Mouse (Mus musculus) neural tube, embryonic 12.5 days (tissue): ENCODE measurements around the gene Cdh26. TPM values are rescaled to one million over a fixed set of nuclear protein-coding genes. Genes with fewer than 3 reads are reported as not detected.

Experiments used
- ATAC-seq: fragments of 200-750 bp; cut with Nextera tagmentation; 2 replicates; pipeline ENCODE4 v1.8.0; 2017; ENCODE audit warnings: low read depth, mild to moderate bottlenecking, moderate TSS enrichment, moderate library complexity; ENCODE audit not compliant: low FRiP score
- H3K27ac ChIP-seq: fragments of 300-500 bp; sonication (generic); 2 replicates; pipeline ENCODE4 v1.5.1; 2016
- H3K27me3 ChIP-seq: fragments of 300-500 bp; sonication (generic); replicated peaks from 2 replicates; pipeline ENCODE4 v1.6.1; 2016; ENCODE audit warnings: mild to moderate bottlenecking
- H3K36me3 ChIP-seq: fragments of 300-500 bp; sonication (generic); 2 replicates; pipeline ENCODE4 v1.6.1; 2016; ENCODE audit warnings: mild to moderate bottlenecking
- H3K4me1 ChIP-seq: fragments of 300-500 bp; sonication (generic); 2 replicates; pipeline ENCODE4 v1.6.1; 2016
- H3K4me2 ChIP-seq: fragments of 300-500 bp; sonication (generic); replicated peaks from 2 replicates; pipeline ENCODE4 v1.6.1; 2016; ENCODE audit warnings: mild to moderate bottlenecking
- H3K4me3 ChIP-seq: fragments of 300-500 bp; sonication (generic); 2 replicates; pipeline ENCODE4 v1.5.1; 2016
- H3K9ac ChIP-seq: fragments of 300-500 bp; sonication (generic); 2 replicates; pipeline ENCODE4 v1.6.1; 2016; ENCODE audit warnings: mild to moderate bottlenecking
- H3K9me3 ChIP-seq: fragments of 300-500 bp; sonication (generic); 2 replicates; pipeline ENCODE4 v1.6.1; 2016; ENCODE audit warnings: mild to moderate bottlenecking
- WGBS: fragments of 180-500 bp; shearing (Covaris S2); methylation state at CpG from one replicate; pipeline ENCODE4 v1.1.7; 2016; 5-methylcytosine and 5-hydroxymethylcytosine counted together
- polyA plus RNA-seq: library from polyadenylated mRNA; unstranded; fragments of >200 nt; fragmentation: Nextera tagmentation; extraction: Ambion mirVana; gene quantifications from 2 replicates; pipeline ENCODE4 v1.2.1, GENCODE M21; 2016

Gene Cdh26
- polyA plus RNA-seq, 1 experiment from 2014 or later: 0.25 TPM

DNA sequence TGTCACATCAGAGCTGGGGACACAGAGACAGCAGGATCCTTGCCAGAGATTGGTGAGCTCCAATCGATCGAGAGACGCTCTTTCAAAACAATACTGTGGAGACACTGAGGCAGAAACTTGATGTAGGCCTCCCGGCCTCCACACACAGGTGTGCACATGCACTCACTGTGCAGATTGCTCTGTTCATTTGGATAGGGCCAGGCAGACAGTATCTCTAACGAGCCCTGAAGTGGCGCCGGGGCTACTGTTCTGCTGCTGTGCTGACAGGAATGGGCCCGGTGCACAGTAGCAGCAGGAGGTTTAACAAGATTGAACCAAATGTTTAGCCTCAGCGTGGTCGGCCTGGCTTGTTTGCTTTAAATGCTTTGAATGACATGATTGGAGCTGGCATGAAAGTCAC is 20.6 kb downstream of the Cdh26 start:
- Histone ChIP-seq H3K27me3 (no peaks in the 10 kb centered on the region), H3K9me3 (no peaks in the 10 kb centered on the region), H3K27ac (no peak overlapping the region), H3K36me3 (no peaks in the 10 kb centered on the region), H3K4me2 (no peak overlapping the region), H3K4me3 (no peak overlapping the region), H3K9ac (no peak overlapping the region), H3K4me1 (peaks cover 12% of the 10 kb centered on the region)
- ATAC-seq: no peak
- WGBS: 66% methylated on average over 10 of the region's 10 CpGs

DNA sequence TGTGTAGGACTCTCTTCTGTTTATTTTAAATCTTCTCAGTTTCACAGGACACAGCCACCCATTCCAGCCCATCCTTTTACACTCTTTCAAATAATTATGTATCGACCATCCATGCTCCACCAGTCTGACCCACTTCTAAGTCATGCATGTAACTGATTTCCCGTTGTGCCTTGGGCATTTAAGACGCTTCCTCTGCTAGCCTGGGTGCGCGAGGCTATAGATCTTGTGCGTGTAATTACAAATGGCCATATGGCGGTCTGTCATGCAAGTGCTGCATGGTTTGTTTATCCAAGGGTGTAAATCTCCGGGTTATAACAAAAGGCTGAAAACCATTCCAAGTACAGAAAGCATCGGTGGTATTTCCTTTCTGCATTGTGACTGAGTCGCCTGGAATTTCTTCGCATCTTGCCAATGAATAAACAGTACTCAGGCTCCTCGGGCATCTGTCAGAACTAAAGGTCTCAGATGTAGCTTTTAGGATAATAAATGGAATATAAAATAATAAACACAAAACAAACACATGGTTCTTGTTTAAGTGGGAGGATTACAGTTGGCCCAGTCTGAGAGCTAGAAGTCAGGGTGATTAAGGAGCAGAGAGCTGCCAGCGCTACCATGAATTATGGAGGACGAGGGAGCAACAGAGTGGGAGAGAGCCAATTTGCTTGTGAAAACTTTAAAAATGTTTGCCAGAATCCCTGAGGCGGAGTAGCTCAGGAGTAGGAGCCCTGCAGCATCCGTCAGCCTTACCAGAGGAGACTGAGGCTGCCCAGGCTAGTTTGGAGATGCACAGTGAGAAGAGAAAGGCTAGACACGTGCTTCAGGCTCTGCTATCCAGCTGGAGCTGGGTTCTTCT is 24.6 kb downstream of the Cdh26 start:
- Histone ChIP-seq H3K36me3 (no peaks in the 10 kb centered on the region), H3K27me3 (no peaks in the 10 kb centered on the region), H3K4me3 (no peak overlapping the region), H3K27ac (peak overlapping the region; percentile 26; the same call in 1 of the 2 replicates), H3K4me1 (peaks cover 12% of the 10 kb centered on the region), H3K4me2 (peak overlapping the region; percentile 26), H3K9ac (0 out of 2 replicates have a peak overlapping the region, but pooled peaks have one; percentile 18), H3K9me3 (no peaks in the 10 kb centered on the region)
- ATAC-seq: peak; percentile 83
- 15% methylated on average over 17 of the region's 17 CpGs for WGBS

DNA sequence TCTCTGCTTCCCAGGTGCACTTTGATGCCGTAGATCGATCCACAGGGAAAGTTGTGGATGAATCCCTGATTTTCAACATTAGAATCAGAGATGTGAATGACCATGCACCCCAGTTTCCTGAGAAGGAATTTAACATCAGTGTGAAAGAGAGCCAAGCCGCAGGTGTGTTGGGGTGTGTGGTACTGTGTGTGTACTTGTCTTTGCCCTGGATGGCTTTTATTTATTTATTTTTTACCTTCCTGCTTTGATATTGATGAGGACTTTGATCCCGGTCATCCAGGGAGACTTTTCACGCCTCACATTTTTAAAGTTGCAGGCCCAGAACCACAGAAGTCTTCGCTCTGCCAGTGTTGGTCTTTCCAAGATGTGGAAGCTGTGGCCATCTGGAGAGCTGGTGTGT is 27.1 kb downstream of the Cdh26 start:
- Histone ChIP-seq H3K27me3 (no peaks in the 10 kb centered on the region), H3K36me3 (no peaks in the 10 kb centered on the region), H3K4me3 (no peak overlapping the region), H3K9ac (no peak overlapping the region), H3K27ac (no peak overlapping the region), H3K4me1 (peaks cover 12% of the 10 kb centered on the region), H3K4me2 (no peak overlapping the region), H3K9me3 (no peaks in the 10 kb centered on the region)
- ATAC-seq: no peak
- WGBS: 86% methylated on average over 6 of the region's 6 CpGs

GRCm38 (mm10) chr2:178460353-178460752 is 30.0 kb downstream of the Cdh26 start:
- Histone ChIP-seq H3K27ac (no peak overlapping the region), H3K4me3 (no peak overlapping the region), H3K36me3 (no peaks in the 10 kb centered on the region), H3K4me2 (no peak overlapping the region), H3K27me3 (no peaks in the 10 kb centered on the region), H3K9me3 (no peaks in the 10 kb centered on the region), H3K9ac (no peak overlapping the region), H3K4me1 (peaks cover 3% of the 10 kb centered on the region)
- 69% methylated on average over 5 of the region's 5 CpGs for WGBS
- ATAC-seq: no peak

GRCm38 (mm10) chr2:178471546-178472480 is 41.5 kb downstream of the Cdh26 start:
- 83% methylated on average over 17 of the region's 17 CpGs for WGBS
- Histone ChIP-seq H3K27me3 (no peaks in the 10 kb centered on the region), H3K36me3 (no peaks in the 10 kb centered on the region), H3K4me3 (no peak overlapping the region), H3K9ac (no peak overlapping the region), H3K4me2 (no peak overlapping the region), H3K27ac (no peak overlapping the region), H3K4me1 (no peaks in the 10 kb centered on the region), H3K9me3 (no peaks in the 10 kb centered on the region)
- ATAC-seq: no peak

- H3K27me3 ChIP-seq: no peaks in the 10 kb centered on the region
- 84% methylated on average over 10 of the region's 10 CpGs for WGBS
- ATAC-seq: no peak
These were observed 43.6 kb downstream of the Cdh26 start for GRCm38 (mm10) chr2:178473916-178474315.

GRCm38 (mm10) chr2:178477228-178477627 is 46.9 kb downstream of the Cdh26 start:
- no peak overlapping the region for H3K4me2 ChIP-seq
- H3K27me3 ChIP-seq: no peaks in the 10 kb centered on the region
- ATAC-seq: no peak
- H3K9ac ChIP-seq: no peak overlapping the region
- H3K9me3 ChIP-seq: no peaks in the 10 kb centered on the region
- no peaks in the 10 kb centered on the region for H3K36me3 ChIP-seq
- 78% methylated on average over 2 of the region's 2 CpGs for WGBS
- no peak overlapping the region for H3K27ac ChIP-seq
- no peak overlapping the region for H3K4me3 ChIP-seq
- H3K4me1 ChIP-seq: no peaks in the 10 kb centered on the region

More at GRCm38 (mm10) chr2:178473916-178474315, 43.6 kb downstream of the Cdh26 start:
- no peak overlapping the region for H3K27ac ChIP-seq
- no peak overlapping the region for H3K4me3 ChIP-seq
- H3K9ac ChIP-seq: no peak overlapping the region
- H3K4me1 ChIP-seq: no peaks in the 10 kb centered on the region
- H3K4me2 ChIP-seq: no peak overlapping the region
- H3K9me3 ChIP-seq: no peaks in the 10 kb centered on the region
- H3K36me3 ChIP-seq: no peaks in the 10 kb centered on the region

GRCm38 (mm10) chr2:178479011-178479410 is 48.7 kb downstream of the Cdh26 start:
- Histone ChIP-seq H3K9ac (no peak overlapping the region), H3K4me1 (no peaks in the 10 kb centered on the region), H3K9me3 (no peaks in the 10 kb centered on the region), H3K4me3 (no peak overlapping the region), H3K4me2 (no peak overlapping the region), H3K27me3 (no peaks in the 10 kb centered on the region), H3K27ac (no peak overlapping the region), H3K36me3 (no peaks in the 10 kb centered on the region)
- no peak for ATAC-seq
- 94% methylated on average over 2 of the region's 2 CpGs for WGBS

DNA sequence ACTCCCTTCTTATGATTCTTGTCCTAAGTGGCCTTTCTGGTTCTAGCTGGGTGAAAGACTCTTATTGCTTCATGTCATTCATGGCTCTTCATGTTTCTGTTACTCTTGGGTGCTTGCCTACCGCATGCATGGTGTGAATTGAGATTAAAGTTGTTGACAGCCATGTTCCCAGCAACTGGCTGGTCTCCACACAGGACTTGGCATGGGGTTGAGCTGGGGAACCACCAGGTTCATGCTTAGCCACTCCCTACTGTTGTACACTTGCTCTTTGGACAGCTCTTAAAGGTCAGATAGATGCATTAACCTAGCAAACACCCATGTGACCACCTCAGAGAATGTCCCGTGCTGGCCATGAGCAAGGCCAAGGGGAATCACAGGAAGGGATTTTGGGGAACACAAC is 50.6 kb downstream of the Cdh26 start:
- ATAC-seq: no peak
- 92% methylated on average over 2 of the region's 2 CpGs for WGBS
- Histone ChIP-seq H3K9me3 (no peaks in the 10 kb centered on the region), H3K4me2 (no peak overlapping the region), H3K27ac (no peak overlapping the region), H3K9ac (no peak overlapping the region), H3K27me3 (no peaks in the 10 kb centered on the region), H3K4me1 (no peaks in the 10 kb centered on the region), H3K36me3 (no peaks in the 10 kb centered on the region), H3K4me3 (no peak overlapping the region)

GRCm38 (mm10) chr2:178483462-178483861 is 53.1 kb downstream of the Cdh26 start:
- ATAC-seq: no peak
- H3K4me2 ChIP-seq: no peak overlapping the region
- no peaks in the 10 kb centered on the region for H3K36me3 ChIP-seq
- no peaks in the 10 kb centered on the region for H3K4me1 ChIP-seq
- no peaks in the 10 kb centered on the region for H3K27me3 ChIP-seq
- H3K9me3 ChIP-seq: no peaks in the 10 kb centered on the region
- no peak overlapping the region for H3K9ac ChIP-seq
- no peak overlapping the region for H3K27ac ChIP-seq
- WGBS: 56% methylated on average over 10 of the region's 10 CpGs
- no peak overlapping the region for H3K4me3 ChIP-seq

DNA sequence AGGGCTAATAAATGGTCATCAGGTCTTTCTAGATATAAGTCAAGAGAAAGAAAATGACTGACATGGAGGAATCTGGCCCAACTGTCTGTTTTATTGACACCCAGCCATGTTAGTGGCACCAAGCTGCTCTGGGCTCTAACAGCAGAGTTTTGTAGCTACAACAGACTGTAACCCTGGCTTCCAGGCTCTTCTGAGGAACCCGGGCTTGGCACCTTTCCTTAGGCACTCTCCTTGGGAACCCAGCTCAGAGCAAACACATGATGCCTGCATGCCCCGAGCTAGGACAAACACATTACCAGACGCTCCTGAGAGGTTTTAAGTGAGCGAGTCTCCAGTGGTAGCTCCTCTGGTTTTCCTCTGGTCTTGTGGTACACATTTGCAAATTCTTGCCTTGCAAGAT is 57.9 kb downstream of the Cdh26 start:
- H3K4me1 ChIP-seq: peaks cover 2% of the 10 kb centered on the region; the same call in 1 of the 2 replicates
- WGBS: 76% methylated on average over 4 of the region's 4 CpGs
- ATAC-seq: no peak

GRCm38 (mm10) chr2:178490245-178490920 is 60.1 kb downstream of the Cdh26 start:
- H3K36me3 ChIP-seq: no peaks in the 10 kb centered on the region
- ATAC-seq: no peak
- peaks cover 2% of the 10 kb centered on the region; the same call in 1 of the 2 replicates for H3K4me1 ChIP-seq
- no peak overlapping the region for H3K4me2 ChIP-seq
- 53% methylated on average over 9 of the region's 9 CpGs for WGBS
- H3K27me3 ChIP-seq: no peaks in the 10 kb centered on the region
- no peak overlapping the region for H3K9ac ChIP-seq
- no peak overlapping the region for H3K27ac ChIP-seq
- H3K9me3 ChIP-seq: no peaks in the 10 kb centered on the region
- H3K4me3 ChIP-seq: no peak overlapping the region

More for the DNA sequence above, 57.9 kb downstream of the Cdh26 start:
- no peaks in the 10 kb centered on the region for H3K27me3 ChIP-seq
- no peak overlapping the region for H3K9ac ChIP-seq
- no peak overlapping the region for H3K4me3 ChIP-seq
- H3K4me2 ChIP-seq: no peak overlapping the region
- H3K36me3 ChIP-seq: no peaks in the 10 kb centered on the region
- H3K9me3 ChIP-seq: no peaks in the 10 kb centered on the region
- H3K27ac ChIP-seq: no peak overlapping the region
